Mouse (Mus musculus) small intestine, adult 2 months (tissue): ENCODE data around the gene Dtl.

Experiments used
- CTCF ChIP-seq: fragments of 200-500 bp; IDR thresholded peaks from 2 replicates; pipeline ENCODE4 v1.5.1; 2012; ENCODE audit warnings: low read depth, mild to moderate bottlenecking, control low read depth, inconsistent platforms, low read length, moderate library complexity, mixed read lengths; ENCODE audit not compliant: insufficient replicate concordance, insufficient read length; ENCODE audit errors: extremely low read depth
- POLR2A ChIP-seq: fragments of 200-500 bp; IDR thresholded peaks from 2 replicates; pipeline ENCODE4 v1.6.1; 2012; ENCODE audit warnings: low read depth, mild to moderate bottlenecking, control low read depth, inconsistent platforms, low read length, moderate library complexity

DNA sequence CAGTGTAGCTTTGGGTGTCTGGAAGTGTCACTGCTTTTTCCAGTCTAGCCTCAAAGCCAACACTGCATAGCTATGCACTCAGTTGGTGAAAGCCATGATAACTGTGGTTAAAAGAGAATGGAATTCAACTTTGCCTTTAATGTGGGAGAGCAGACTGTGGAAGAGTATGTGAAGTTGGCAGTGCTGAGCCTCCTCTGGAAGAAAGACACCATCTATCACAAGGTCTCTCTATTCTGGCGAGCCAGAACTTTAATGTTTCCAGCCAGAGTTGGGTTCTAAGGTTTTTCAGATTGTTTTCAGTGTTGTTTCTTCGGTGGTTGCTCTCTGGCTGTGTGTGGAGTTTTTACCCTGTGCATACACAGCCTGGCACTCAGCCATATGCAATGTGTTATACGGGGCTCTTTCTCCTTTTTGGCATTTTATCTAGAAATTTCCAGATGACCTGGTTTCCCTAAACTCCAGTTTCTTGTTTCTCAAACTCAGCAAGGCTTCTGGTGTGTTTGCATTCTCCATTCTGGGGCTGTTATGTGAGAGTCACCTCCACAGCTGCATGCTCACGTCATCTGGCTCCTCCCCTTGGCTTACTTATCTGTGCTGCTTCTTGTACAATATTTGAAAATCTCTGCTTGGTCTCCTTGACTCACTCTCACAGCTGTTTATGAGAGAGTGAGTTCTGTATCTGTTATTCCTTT, 47.3 kb downstream of the Dtl start:
- TF ChIP-seq CTCF (no peak), POLR2A (no peak)
